Mouse (Mus musculus) myocyte (in vitro differentiated cells): Measurements from ENCODE around the gene Lrpap1.

ENCODE experiments used
- MAX ChIP-seq: IDR thresholded peaks from one replicate; pipeline ENCODE4 v1.6.1; 2011; ENCODE audit warnings: low read depth, mild to moderate bottlenecking, control low read depth
- POLR2A ChIP-seq: IDR thresholded peaks from one replicate; pipeline ENCODE4 v1.6.1; 2011; ENCODE audit warnings: low read depth, mild to moderate bottlenecking, control low read depth, moderate library complexity; ENCODE audit not compliant: insufficient read length

GRCm38 (mm10) chr5:35104183-35104959, 1.2 kb downstream of the Lrpap1 start:
- TF ChIP-seq MAX (no peak), POLR2A (no peak)
